Mouse (Mus musculus): ENCODE measurements at regions not wholly inside any gene's neighbourhood (a gene's known extent, or its start where the extent isn't known, plus 50 kb on each side); places are given as distances from the start of the nearest gene placed in this dataset.

DNA sequence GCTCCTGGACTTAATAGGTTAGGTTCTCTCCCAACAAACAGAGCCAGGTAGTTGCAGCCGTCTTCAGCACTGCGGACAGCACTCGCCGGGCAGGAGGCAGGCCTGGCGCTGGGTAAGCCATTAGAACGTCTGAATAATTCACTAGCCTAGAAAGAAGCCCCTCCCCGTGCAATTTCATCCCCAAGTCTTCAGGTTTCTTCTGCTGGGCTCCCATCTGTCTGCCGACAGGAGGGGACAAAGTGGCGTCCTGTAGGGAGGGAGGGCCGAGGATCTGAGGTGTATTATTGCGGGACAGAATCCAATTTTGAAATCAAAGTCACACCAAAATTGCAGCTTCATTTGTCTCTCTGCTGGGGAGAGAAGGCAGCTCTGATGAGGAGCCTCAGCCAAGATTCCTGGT, 58.9 kb upstream of the Rph3a start:
- no peak for TF ChIP-seq CTCF (IDR thresholded peaks at IDR 0.05; ENCODE audit: borderline replicate concordance, extremely low read depth, insufficient read depth, insufficient read length)
- TF ChIP-seq POLR2A (IDR thresholded peaks at IDR 0.05; ENCODE audit: borderline replicate concordance, extremely low read depth, insufficient read depth, insufficient read length, poor library complexity, severe bottlenecking): no peak
